Mouse (Mus musculus): Measurements from ENCODE around the gene Coil.

- TF ChIP-seq CTCF (IDR thresholded peaks at IDR 0.05; ENCODE audit: control insufficient read depth, insufficient read depth, insufficient replicate concordance, low read depth, low read length) (no peak), POLR2A (IDR thresholded peaks at IDR 0.05; ENCODE audit: control insufficient read depth, low read depth, low read length) (no peak)
Measured at GRCm38 (mm10) chr11:88934089-88935000, 35.7 kb upstream of the Coil start.

Data from testis, adult 2 months (tissue).